Mouse (Mus musculus) limb, embryonic 11.5 days (tissue): ENCODE measurements around the gene Nudt7. TPM values are rescaled to one million over a fixed set of nuclear protein-coding genes. Genes with fewer than 3 reads are reported as not detected.

Experiments
- polyA plus RNA-seq: library from polyadenylated mRNA; unstranded; fragments of >200 nt; fragmentation: Nextera tagmentation; extraction: Ambion mirVana; gene quantifications from 2 replicates; pipeline ENCODE4 v1.2.1, GENCODE M21; 2014

The Nudt7 gene
- polyA plus RNA-seq, 1 experiment from 2014 or later, result 11.2 TPM

Other genes with a start within 250 kb of the Nudt7 start
- gene Vat1l, start 72.1 kb downstream of the Nudt7 start, polyA plus RNA-seq, result 1.9 and 2.7 TPM in 2 replicates